Mouse (Mus musculus) adrenal gland, postnatal 36 days (tissue): ENCODE data around the gene Setd2. TPM values are rescaled to one million over a fixed set of nuclear protein-coding genes. Genes with fewer than 3 reads are reported as not detected.
A peak's percentile ranks its signal among the peaks of the same experiment; 100 is the strongest.

Experiments
- DNase-seq, 2 experiments: peaks; one replicate each; pipeline ENCODE4 v3.0.0; 2021; ENCODE audit warnings: mixed read lengths in 1 of 2
- microRNA-seq: library from miRNA; unstranded; fragments of <30 nt; microRNA quantifications from one replicate; pipeline ENCODE4 v1.2.0, GENCODE M21; 2021
- total RNA-seq, 2 experiments: library from RNA; stranded (reverse); gene quantifications; 2 replicates each; pipeline ENCODE4 v1.2.3; 2021

The Setd2 gene
- total RNA-seq, 2 experiments from 2014 or later: 66.1 to 71.4 TPM

DNA sequence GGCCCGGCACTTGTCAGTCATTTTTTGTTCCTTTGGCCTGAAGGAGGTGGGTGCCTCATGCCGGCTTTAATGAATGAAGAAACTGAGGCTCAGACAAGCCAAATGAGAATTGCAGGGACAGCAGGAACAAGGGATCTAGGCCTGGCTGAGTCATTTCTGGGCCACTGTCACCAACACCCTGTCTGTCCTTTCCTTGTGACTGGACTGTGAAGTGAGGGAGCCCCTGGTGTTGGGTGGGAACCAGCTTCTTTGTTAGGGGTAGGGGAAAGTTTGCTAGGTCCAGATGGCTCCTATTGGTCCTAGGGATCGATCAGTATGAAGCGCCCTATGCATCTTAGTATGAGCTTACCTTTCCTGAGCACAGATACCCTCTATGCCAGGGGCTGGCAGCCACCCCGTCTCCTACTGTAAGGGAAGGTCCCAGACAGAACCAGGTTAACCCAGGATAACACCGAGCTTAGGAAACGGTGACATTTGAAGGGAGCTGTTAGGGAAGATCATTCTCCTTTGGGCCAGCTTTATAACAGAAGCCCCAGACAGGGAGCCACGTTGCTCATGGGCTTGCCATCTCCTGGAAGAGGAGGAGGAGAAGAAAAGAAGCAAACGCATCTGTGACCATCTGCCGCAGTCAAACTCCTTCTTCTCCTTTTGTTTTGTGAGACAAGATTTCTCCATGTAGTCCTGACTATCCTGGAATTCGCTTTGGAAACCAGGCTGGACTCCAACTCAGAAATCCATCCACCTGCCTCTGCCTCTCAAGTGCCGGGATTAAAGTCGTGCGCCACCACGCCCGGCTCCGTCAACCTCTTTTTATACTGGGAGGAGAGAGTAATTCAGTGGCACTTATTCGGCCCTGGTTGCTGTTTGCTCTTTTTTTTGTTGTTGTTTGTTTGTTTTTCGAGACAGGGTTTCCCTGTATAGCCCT, 122.6 kb downstream of the Setd2 start:
- DNase-seq: no peak

DNA sequence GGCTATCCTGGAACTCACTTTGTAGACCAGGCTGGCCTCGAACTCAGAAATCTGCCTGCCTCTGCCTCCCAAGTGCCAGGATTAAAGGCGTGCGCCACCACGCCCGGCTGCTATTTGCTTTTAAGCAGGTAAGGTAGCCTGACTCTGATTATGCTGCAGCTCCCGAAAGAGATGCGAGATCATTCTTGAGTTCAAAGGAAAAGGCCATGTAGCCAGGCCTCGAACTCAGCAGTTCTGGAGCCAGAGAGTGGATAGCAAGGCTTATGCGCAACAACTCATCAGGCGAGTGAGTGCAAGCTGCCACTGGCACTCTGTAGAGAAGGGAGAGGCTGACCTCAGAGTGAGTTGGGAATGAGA, 123.2 kb downstream of the Setd2 start:
- DNase-seq: no peak

DNA sequence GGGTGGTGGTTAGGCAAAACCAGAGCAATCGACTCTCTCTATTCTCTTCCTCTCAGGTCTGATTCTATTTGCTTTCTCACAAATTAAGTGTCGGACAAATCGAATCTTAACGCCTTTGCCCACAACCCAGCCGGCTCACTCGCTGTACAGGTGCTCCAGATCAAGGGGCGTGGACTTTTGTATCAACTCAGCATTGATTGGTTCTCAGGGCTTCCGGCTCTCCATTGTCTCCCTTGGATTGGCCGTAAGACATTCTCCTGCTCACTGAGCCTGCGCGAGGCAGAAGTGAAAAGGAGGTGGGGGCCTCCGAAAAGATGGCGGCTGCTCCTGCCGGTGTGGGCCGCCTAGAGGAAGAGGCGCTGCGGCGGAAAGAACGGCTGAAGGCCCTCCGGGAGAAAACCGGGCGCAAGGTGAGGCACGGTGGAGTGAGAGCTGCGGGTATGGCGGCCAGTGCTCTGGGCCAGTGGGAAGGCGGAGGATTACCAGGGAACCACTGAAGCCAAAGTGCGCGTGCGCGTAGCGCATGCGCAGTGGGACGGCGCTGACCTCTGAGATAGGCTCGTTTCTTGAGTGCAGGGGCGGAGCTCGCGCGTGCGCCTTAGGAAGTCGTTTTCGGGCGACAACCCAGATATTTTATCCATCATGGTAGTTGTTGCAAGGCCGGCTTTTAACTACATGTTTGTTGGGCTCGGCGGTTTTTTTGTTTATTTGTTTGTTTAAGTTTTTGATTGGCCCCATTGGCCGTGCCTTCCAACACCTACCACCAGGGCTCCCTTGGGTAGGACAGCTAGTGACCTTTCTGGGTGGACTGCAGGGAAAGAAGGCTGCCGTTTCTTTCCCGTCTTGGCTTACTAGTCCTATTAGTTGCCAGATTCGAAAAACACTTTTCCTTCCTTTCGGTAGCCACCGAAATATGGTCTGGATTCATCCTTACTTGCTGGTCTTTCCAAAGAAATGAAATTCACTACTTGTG, 124.1 kb downstream of the Setd2 start, which contains the start of gene Ccdc12:
TSS of gene Ccdc12 (plus strand) at position 255 of the 973 bp plus-strand sequence.
- DNase-seq: peak; percentile 93 to 95

DNA sequence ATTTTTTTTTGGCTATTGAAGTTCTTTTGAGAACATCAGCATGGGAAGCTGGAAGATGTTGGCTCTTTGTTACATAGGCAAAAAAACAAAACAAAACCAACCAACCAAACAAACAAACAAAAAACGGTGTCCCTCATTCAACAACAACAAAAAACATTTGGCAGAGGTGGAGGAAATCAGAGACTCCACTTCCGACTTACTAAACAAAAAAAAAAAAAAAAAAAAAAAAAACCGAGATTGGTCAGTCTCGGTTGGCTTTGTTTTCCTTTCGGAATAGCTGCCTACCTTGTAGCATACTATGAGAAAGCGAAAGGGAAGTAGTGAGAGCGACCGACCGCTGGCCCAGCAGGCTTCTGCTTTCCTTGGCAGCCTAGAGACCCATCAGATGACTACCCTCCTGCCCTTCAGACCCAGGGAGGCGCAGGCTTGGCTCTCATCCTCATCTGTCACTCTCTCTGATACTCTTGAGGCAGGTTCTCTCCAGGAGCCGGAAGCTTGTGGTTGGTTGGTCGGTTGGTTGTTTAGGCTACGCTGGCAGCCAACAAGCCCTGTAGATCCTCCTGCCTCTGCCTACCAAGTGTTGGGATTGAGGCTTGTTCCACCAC, 125.2 kb downstream of the Setd2 start:
- DNase-seq: peak; percentile 50 to 52

DNA sequence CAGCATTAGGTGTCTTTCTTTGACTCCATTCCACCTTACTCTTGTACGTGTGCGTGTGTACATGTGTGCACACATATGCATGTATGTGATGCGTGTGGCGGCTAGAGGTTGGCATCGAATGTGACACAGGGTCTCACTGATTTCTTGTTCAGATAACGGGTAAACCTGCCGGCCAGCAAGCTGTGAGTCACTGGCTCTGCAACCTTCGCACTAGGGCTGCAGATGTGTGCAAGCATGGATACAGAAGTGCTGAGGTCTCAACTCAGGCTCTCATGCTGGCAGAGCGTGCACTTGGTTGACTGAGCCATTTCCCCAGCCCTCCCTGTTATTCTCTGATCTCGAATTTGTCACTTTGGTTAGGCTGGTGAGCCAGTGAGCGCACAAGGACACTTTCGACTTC, 127.1 kb downstream of the Setd2 start:
- no peak for DNase-seq

DNA sequence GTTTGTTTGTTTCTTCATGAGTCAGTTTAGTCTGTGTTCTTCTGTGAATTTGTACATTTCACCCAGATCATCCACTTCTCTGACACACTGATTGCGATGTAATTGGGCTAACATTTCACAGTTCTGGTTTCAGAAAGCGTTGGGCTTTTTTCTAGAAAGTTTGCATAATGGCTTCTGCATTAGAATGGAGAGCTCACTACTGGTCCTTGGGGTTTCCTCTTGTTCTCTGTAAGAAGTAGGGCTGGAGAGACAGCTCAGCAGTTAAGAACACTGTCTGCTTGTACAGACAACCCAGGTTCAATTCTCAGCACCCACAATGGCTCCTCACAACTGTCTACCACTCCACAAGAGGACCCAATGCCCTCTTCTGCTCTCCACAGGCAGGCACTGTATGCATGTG, 127.8 kb downstream of the Setd2 start:
- DNase-seq: no peak

DNA sequence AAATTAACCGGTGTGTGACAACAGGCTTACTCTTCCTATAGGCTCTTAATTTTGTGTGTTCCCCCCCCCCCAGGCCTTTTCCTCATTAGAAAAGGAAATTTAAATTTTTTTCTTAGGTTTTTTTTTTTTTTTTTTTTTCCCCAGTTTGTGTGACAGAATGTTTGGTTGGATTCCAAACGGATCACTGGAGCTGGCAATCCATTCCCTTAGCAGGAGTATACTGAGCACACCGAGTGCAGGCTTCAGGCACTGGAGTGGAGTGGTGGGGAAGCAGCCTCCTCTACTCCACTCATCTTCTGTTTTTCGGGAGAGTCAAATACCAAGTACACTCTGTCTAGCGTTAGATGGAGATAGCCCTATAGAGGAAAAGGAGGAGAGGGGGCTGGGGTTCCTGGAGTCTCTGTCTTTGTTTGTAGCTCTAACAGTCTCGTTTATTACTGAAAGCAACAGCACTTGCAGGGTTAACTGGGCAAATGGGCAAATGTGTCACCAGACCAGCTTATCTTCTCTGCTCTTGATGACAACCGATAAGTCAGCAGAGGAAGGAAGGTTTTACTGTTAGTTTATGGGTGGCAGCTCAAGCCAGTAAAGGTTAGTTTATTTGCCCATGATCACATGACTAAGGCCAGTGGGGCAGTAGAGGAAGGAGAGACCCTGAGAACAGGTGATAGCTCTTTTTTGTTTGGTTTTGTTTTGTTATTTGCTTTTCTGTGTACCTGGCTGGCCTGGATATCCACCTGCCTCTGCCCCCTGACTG, 128.6 kb downstream of the Setd2 start:
- no peak for DNase-seq

DNA sequence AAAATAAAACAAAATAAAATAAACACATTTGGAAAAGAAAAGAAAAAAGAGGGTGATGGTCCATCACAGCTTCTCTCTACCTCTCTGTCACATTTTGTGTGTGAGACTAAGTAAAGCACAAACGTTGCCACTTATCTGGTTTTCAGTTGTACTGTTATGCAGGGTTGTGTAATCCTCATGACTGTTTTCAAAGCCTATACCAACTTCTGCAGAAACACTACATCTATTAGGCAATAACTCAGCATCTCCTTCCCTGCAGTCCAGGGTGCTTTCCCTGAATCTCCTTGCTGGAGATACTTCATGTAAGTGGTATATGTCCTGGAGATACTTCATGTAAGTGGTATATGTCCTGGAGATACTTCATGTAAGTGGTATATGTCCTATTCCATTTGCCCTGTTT, 130.4 kb downstream of the Setd2 start:
- DNase-seq: no peak

DNA sequence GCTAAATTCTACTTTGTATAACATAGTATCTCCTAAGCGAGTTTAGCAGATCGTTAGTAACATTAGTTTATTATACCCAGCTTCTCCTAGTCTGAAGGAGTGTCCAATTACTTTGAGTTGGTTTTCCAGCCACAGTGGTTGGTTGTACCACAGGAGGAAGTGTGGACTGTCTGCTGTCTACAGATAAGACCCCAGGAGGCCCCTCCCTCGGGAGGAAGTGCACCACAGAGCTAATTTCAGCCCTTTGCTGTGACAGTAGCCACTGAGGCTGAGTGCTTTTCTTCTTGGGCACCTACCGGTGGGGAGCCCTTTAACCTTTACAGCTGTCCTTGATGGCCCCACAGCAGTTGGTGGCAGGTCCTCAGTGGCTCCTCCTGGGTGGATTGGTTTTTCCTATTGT, 133.5 kb downstream of the Setd2 start:
- DNase-seq: no peak

DNA sequence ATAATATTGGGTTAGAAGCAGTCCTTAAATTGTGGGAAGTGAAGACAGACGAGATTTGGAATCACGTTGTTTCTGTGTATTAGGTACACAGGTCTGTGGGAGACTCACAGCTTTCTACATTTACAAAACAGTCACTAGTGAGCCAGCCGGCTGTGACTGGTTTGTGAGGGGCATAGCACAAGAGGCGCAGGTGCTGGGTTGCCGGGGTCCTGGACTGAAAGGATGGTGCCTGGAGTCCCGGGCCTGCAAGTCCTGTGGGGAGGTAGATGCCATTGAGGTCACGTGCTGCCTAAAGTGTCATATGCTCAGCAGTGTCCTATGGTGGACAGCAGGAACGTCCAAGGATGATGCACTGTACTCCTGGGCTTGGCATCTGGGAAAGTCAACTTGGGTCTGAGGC, 134.0 kb downstream of the Setd2 start:
- no peak for DNase-seq

DNA sequence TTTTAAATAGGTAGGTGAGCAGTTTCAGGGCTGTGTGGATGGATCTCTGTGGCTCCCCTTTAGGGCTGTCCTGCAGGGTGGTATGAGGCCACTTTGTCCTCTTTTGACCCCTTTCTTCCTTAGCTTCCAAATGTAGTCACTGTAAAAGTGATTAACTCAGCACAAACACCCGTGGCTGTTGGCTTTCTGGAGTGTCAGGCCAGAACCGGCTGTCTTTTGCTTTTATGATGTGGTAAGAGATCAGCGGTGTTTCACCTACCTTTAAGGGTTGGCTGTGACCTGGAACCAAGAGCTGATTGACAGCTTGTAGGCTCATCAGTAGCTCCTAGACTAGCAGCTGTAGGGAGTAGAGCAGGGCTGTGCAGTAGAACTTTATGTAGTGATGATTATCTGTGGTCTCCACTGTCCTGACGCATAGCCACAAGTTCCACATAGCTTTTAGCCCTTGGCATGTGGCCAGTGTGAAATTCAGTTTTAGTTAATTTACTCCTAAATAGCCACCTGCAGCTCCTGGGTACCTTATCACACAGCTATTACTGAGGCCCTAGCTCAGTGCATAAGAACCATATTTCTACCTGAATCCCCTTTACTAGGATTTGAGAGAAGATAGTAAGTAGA, 134.9 kb downstream of the Setd2 start:
- no peak for DNase-seq

Small RNAs within 50 kb of the gene (microRNA-seq; reads per million reads assigned to microRNA genes)
- gene Mir8107: not detected

Other genes starting within 250 kb of the Setd2 start
- 1 to 10 TPM; 8.0 to 9.8 TPM for gene Elp6, start 227.4 kb upstream of the Setd2 start, total RNA-seq
- gene Scap, start 199.3 kb upstream of the Setd2 start, total RNA-seq: 100 to 1,000 TPM in 1 of 2 experiments, 10 to 100 TPM in 1; 85.4 to 106 TPM
- gene Ptpn23, start 124.4 kb upstream of the Setd2 start, total RNA-seq: 10 to 100 TPM; 50.5 to 82.0 TPM
- gene Ngp, start 112.8 kb upstream of the Setd2 start, total RNA-seq: not detected
- 10 to 100 TPM in 1 of 2 experiments, 1 to 10 TPM in 1; 9.9 to 13.0 TPM for gene Klhl18, start 55.9 kb upstream of the Setd2 start, total RNA-seq
- gene Kif9, start 55.6 kb upstream of the Setd2 start, total RNA-seq: 1 to 10 TPM in 1 of 2 experiments, under 1 TPM in 1; 0.69 to 1.0 TPM
- gene Nradd, start 91.9 kb downstream of the Setd2 start, total RNA-seq: 10 to 100 TPM in 1 of 2 experiments, 1 to 10 TPM in 1; 9.0 to 15.4 TPM
- gene Nbeal2, start 121.6 kb downstream of the Setd2 start, total RNA-seq: 1 to 10 TPM; 7.2 to 8.1 TPM
- 10 to 100 TPM; 61.3 to 64.7 TPM for gene Ccdc12, start 123.9 kb downstream of the Setd2 start, total RNA-seq
- gene Myl3, start 209.3 kb downstream of the Setd2 start, total RNA-seq: 1 to 10 TPM; 1.8 to 2.2 TPM
- 10 to 100 TPM; 12.5 to 23.1 TPM for gene Pth1r, start 214.5 kb downstream of the Setd2 start, total RNA-seq